Mouse (Mus musculus) limb, embryonic 14.5 days (tissue): ENCODE measurements at regions not wholly inside any gene's neighbourhood (a gene's known extent, or its start where the extent isn't known, plus 50 kb on each side); places are given as distances from the start of the nearest gene placed in this dataset.
A peak's percentile ranks its signal among the peaks of the same experiment; 100 is the strongest.

Source experiments
- ATAC-seq: fragments of 200-750 bp; cut with Nextera tagmentation; 2 replicates; pipeline ENCODE4 v1.8.0; 2017; ENCODE audit warnings: low read depth, moderate number of reproducible peaks, moderate TSS enrichment; ENCODE audit not compliant: low FRiP score
- DNase-seq: peaks from one replicate; pipeline ENCODE4 v3.0.0-alpha.2; 2015; ENCODE audit warnings: low spot score
- H3K27ac ChIP-seq: fragments of 300-500 bp; sonication (generic); replicated peaks from 2 replicates; pipeline ENCODE4 v1.5.1; 2014; ENCODE audit warnings: low read depth, mild to moderate bottlenecking, low read length, moderate library complexity, mixed read lengths
- H3K27me3 ChIP-seq: fragments of 300-500 bp; sonication (generic); 2 replicates; pipeline ENCODE4 v1.6.1; 2014; ENCODE audit warnings: low read length, mixed read lengths; ENCODE audit not compliant: control insufficient read depth, insufficient read depth
- H3K36me3 ChIP-seq: fragments of 300-500 bp; sonication (generic); 2 replicates; pipeline ENCODE4 v1.6.1; 2014; ENCODE audit warnings: mild to moderate bottlenecking, low read length, moderate library complexity, mixed read lengths; ENCODE audit not compliant: control insufficient read depth, insufficient read depth
- H3K4me1 ChIP-seq: fragments of 300-500 bp; sonication (generic); 2 replicates; pipeline ENCODE4 v1.6.1; 2014; ENCODE audit warnings: antibody characterized with exemption, low read length, mixed read lengths; ENCODE audit not compliant: control insufficient read depth, insufficient read depth
- H3K4me2 ChIP-seq: fragments of 300-500 bp; sonication (generic); replicated peaks from 2 replicates; pipeline ENCODE4 v1.6.1; 2014; ENCODE audit warnings: low read depth, mild to moderate bottlenecking, low read length, moderate library complexity; ENCODE audit not compliant: severe bottlenecking
- H3K4me3 ChIP-seq: fragments of 300-500 bp; sonication (generic); replicated peaks from 2 replicates; pipeline ENCODE4 v1.5.1; 2014; ENCODE audit warnings: low read length
- H3K9ac ChIP-seq: fragments of 300-500 bp; sonication (generic); 2 replicates; pipeline ENCODE4 v1.6.1; 2014; ENCODE audit warnings: mild to moderate bottlenecking, low read depth, low read length, moderate library complexity; ENCODE audit not compliant: severe bottlenecking
- H3K9me3 ChIP-seq: fragments of 300-500 bp; sonication (generic); 2 replicates; pipeline ENCODE4 v1.6.1; 2016; ENCODE audit warnings: low read length; ENCODE audit not compliant: control insufficient read depth
- POLR2A ChIP-seq: fragments of 200-500 bp; IDR thresholded peaks from 2 replicates; pipeline ENCODE4 v1.8.0; 2012; ENCODE audit warnings: inconsistent platforms, mild to moderate bottlenecking, moderate library complexity, borderline replicate concordance; ENCODE audit not compliant: insufficient read depth, insufficient read length; ENCODE audit errors: extremely low read depth
- WGBS: fragments of 180-500 bp; shearing (Covaris S2); extraction: QIAGEN DNeasy Blood & Tissue Kit; methylation state at CpG from one replicate; pipeline ENCODE4 v1.1.7; 2014; 5-methylcytosine and 5-hydroxymethylcytosine counted together

DNA sequence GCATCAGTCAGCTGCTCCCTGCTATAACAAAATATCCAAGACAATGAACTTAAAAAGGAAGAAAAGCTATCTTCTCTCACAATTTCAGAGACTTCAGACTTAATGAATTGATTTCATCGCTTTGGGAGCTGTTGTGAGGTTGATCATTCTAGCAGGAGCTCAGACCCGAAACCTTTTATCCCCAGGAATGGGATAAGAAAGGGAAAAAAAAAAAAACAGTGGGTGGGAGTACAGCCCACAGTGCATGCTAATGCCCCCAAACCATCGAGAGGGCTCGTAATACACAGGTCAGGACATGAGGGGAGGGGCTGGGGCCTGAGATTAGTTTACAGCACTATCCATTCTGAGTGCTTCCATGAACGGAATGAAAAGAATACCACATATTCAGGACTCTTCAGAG is 175.9 kb upstream of the Kit start:
- Histone ChIP-seq H3K4me1 (peaks cover 14% of the 10 kb centered on the region), H3K36me3 (no peaks in the 10 kb centered on the region), H3K27ac (no peak overlapping the region), H3K27me3 (no peaks in the 10 kb centered on the region), H3K4me3 (no peak overlapping the region), H3K4me2 (no peak overlapping the region), H3K9ac (no peak overlapping the region), H3K9me3 (no peaks in the 10 kb centered on the region)
- DNase-seq: no peak
- TF ChIP-seq POLR2A: no peak
- no peak for ATAC-seq
- 80% methylated on average over 5 of the region's 5 CpGs for WGBS

DNA sequence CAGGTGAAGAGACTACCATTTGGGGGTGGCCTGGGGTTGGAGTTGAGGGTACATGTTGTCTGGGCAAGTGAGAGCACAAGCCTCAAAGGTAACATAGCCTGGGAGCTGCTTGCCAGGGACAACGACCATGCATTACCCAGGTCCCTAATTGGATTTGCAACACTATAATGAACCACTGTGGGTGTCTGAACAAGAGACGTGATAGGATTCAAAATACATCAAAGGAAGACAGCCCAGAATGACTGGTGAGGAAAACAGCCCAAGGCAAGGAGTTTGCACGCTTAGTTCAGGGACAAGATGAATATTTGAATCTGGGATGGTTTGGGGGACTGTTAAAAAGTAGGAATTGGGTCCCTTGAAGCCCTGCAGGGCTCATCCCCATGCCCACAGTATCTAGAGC is 173.0 kb upstream of the Kit start:
- Histone ChIP-seq H3K4me3 (no peak overlapping the region), H3K36me3 (no peaks in the 10 kb centered on the region), H3K9ac (no peak overlapping the region), H3K27ac (no peak overlapping the region), H3K27me3 (no peaks in the 10 kb centered on the region), H3K9me3 (no peaks in the 10 kb centered on the region), H3K4me1 (peaks cover 30% of the 10 kb centered on the region), H3K4me2 (no peak overlapping the region)
- no peak for TF ChIP-seq POLR2A
- no peak for ATAC-seq
- no peak for DNase-seq
- WGBS: 36% methylated on average over 3 of the region's 3 CpGs

GRCm38 (mm10) chr5:75402631-75403030 is 172.1 kb upstream of the Kit start:
- no peak for TF ChIP-seq POLR2A
- Histone ChIP-seq H3K36me3 (no peaks in the 10 kb centered on the region), H3K4me2 (no peak overlapping the region), H3K9me3 (no peaks in the 10 kb centered on the region), H3K27ac (no peak overlapping the region), H3K27me3 (no peaks in the 10 kb centered on the region), H3K4me1 (peaks cover 30% of the 10 kb centered on the region), H3K4me3 (no peak overlapping the region), H3K9ac (no peak overlapping the region)
- ATAC-seq (0 out of 2 replicates have a peak, but pooled peaks have one; percentile 15), DNase-seq (peak; percentile 34)
- WGBS: 28% methylated on average over 3 of the region's 3 CpGs

DNA sequence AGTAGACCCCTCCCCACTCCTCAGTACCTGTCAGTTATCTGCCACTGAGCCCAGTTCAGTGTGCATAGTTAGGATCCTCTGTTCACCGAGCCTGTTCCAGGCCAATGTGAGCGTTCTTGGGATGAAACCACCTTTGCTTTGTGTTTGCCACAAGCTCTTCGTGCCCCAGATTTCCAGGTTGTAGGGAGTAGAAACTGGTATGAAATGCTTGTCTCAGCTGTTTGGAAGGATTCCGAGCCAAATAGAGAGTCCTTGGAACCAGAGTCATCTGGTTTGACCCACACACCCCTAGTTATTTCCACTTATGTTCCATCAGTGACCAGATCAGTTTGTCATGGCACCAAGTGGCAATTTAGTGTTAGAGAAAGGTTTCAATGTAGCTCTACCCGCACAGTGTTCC is 171.2 kb upstream of the Kit start:
- H3K9ac ChIP-seq: no peak overlapping the region
- no peaks in the 10 kb centered on the region for H3K9me3 ChIP-seq
- H3K4me3 ChIP-seq: no peak overlapping the region
- H3K4me2 ChIP-seq: no peak overlapping the region
- no peak for ATAC-seq
- peaks cover 33% of the 10 kb centered on the region for H3K4me1 ChIP-seq
- H3K36me3 ChIP-seq: no peaks in the 10 kb centered on the region
- H3K27ac ChIP-seq: no peak overlapping the region
- no peaks in the 10 kb centered on the region for H3K27me3 ChIP-seq
- 82% methylated on average over 5 of the region's 5 CpGs for WGBS
- TF ChIP-seq POLR2A: no peak
- DNase-seq: no peak

DNA sequence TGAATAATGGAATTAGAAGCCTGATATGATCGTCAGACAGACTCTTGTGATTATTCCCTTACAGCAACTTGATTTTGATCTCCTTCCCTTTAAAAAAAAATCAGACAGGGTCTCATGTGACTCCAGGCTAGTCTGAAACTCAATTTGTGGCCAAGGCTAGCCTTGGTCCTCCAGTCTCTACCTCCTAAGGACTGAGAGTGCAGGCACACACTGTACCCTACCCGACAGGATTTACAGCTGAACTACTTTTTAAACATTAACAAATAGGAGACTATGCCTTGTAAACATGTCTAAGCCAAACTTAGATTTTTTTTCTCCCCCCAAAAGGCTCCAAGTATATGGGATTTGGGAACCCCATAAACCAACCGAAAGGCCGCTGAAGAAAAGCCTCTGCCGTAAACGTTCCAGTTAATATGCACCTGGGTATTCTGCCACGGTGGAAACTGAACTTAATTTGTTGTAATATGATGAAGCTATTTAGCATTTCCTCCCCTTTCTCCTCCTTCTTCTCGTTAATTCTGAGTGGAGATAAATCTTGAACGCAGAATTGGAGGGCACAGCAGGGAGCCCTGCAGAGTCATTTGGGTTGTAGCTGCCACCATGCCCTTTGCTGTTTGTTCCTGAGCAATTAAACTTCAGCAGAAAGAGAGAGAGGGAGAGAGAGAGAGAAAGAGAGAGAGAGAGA is 170.0 kb upstream of the Kit start:
- Histone ChIP-seq H3K9ac (no peak overlapping the region), H3K27ac (no peak overlapping the region), H3K27me3 (no peaks in the 10 kb centered on the region), H3K9me3 (no peaks in the 10 kb centered on the region), H3K4me3 (no peak overlapping the region), H3K36me3 (no peaks in the 10 kb centered on the region), H3K4me1 (peaks cover 34% of the 10 kb centered on the region), H3K4me2 (no peak overlapping the region)
- ATAC-seq (no peak), DNase-seq (peak; percentile 16)
- WGBS: 10% methylated on average over 9 of the region's 9 CpGs
- no peak for TF ChIP-seq POLR2A
